Mouse (Mus musculus) midbrain, postnatal 0 days (tissue): ENCODE data around the gene Cd82. TPM values are rescaled to one million over a fixed set of nuclear protein-coding genes. Genes with fewer than 3 reads are reported as not detected.
A peak's percentile ranks its signal among the peaks of the same experiment; 100 is the strongest.

Experiments used
- ATAC-seq: fragments of 200-750 bp; cut with Nextera tagmentation; 2 replicates; pipeline ENCODE4 v1.8.0; 2017; ENCODE audit warnings: moderate number of reproducible peaks, mild to moderate bottlenecking, moderate TSS enrichment, moderate library complexity; ENCODE audit not compliant: low FRiP score
- DNase-seq: peaks from one replicate; pipeline ENCODE4 v3.0.0-alpha.2; 2015; ENCODE audit warnings: low spot score
- H3K27ac ChIP-seq: fragments of 300-500 bp; sonication (generic); 2 replicates; pipeline ENCODE4 v1.5.1; 2014; ENCODE audit warnings: low read depth, mild to moderate bottlenecking, low read length, mixed read lengths
- H3K27me3 ChIP-seq: fragments of 300-500 bp; sonication (generic); 2 replicates; pipeline ENCODE4 v1.6.1; 2014; ENCODE audit warnings: low read length, control low read depth, mixed read lengths; ENCODE audit not compliant: insufficient read depth
- H3K36me3 ChIP-seq: fragments of 300-500 bp; sonication (generic); 2 replicates; pipeline ENCODE4 v1.6.1; 2014; ENCODE audit warnings: low read length, control low read depth, mixed read lengths; ENCODE audit not compliant: insufficient read depth
- H3K4me1 ChIP-seq: fragments of 300-500 bp; sonication (generic); 2 replicates; pipeline ENCODE4 v1.6.1; 2014; ENCODE audit warnings: mild to moderate bottlenecking, control low read depth, antibody characterized with exemption, low read length, mixed read lengths; ENCODE audit not compliant: insufficient read depth
- H3K4me2 ChIP-seq: fragments of 300-500 bp; sonication (generic); 2 replicates; pipeline ENCODE4 v1.6.1; 2014; ENCODE audit warnings: low read depth, mild to moderate bottlenecking, low read length, mixed read lengths; ENCODE audit not compliant: poor library complexity, severe bottlenecking
- H3K4me3 ChIP-seq: fragments of 300-500 bp; sonication (generic); 2 replicates; pipeline ENCODE4 v1.5.1; 2014; ENCODE audit warnings: low read depth, mild to moderate bottlenecking, low read length, moderate library complexity
- H3K9ac ChIP-seq: fragments of 300-500 bp; sonication (generic); replicated peaks from 2 replicates; pipeline ENCODE4 v1.6.1; 2014; ENCODE audit warnings: mild to moderate bottlenecking, low read length, moderate library complexity, mixed read lengths; ENCODE audit not compliant: poor library complexity, severe bottlenecking
- H3K9me3 ChIP-seq: fragments of 300-500 bp; sonication (generic); 2 replicates; pipeline ENCODE4 v1.6.1; 2016; ENCODE audit warnings: low read length, control low read depth
- CTCF ChIP-seq: IDR thresholded peaks from 2 replicates; pipeline ENCODE4 v1.5.1; 2016; ENCODE audit warnings: antibody characterized with exemption, mild to moderate bottlenecking
- WGBS: fragments of 180-500 bp; shearing (Covaris S2); extraction: QIAGEN DNeasy Blood & Tissue Kit; methylation state at CpG from one replicate; pipeline ENCODE4 v1.1.7; 2014; 5-methylcytosine and 5-hydroxymethylcytosine counted together
- polyA plus RNA-seq: library from polyadenylated mRNA; unstranded; fragments of >200 nt; fragmentation: Nextera tagmentation; extraction: Ambion mirVana; gene quantifications from 2 replicates; pipeline ENCODE4 v1.2.1, GENCODE M21; 2015
- total RNA-seq: library from RNA; depleted of rRNA; stranded (reverse); fragments of >200 nt; gene quantifications from 2 replicates; pipeline ENCODE4 v1.2.3, GENCODE M21; 2014

Gene Cd82
- total and polyA plus RNA-seq, 2 experiments from 2014 or later, result 9.2 to 14.8 TPM

- no peak overlapping the region for H3K4me3 ChIP-seq
- H3K36me3 ChIP-seq, result no peaks in the 10 kb centered on the region
- TF ChIP-seq CTCF, result no peak
- DNase-seq, result peak; percentile 56
- ATAC-seq, result no peak
- H3K27ac ChIP-seq, result no peak overlapping the region
- peaks cover 7% of the 10 kb centered on the region; the same call in 1 of the 2 replicates for H3K27me3 ChIP-seq
- H3K4me2 ChIP-seq, result no peak overlapping the region
- H3K9me3 ChIP-seq, result no peaks in the 10 kb centered on the region
- H3K4me1 ChIP-seq, result 0 out of 2 replicates have a peak, but pooled peaks cover 3% of the 10 kb centered on the region
- H3K9ac ChIP-seq, result no peak overlapping the region
- WGBS, result 65% methylated on average over 6 of the region's 6 CpGs
These were observed 5.4 kb downstream of the Cd82 start for GRCm38 (mm10) chr2:93457426-93458130.

- H3K4me1 ChIP-seq, result no peaks in the 10 kb centered on the region
- no peak for TF ChIP-seq CTCF
- H3K9me3 ChIP-seq, result no peaks in the 10 kb centered on the region
- WGBS, result 67% methylated on average over 3 of the region's 3 CpGs
- no peak overlapping the region for H3K9ac ChIP-seq
- no peak overlapping the region for H3K4me3 ChIP-seq
- peaks cover 2% of the 10 kb centered on the region; the same call in 1 of the 2 replicates for H3K27me3 ChIP-seq
- no peak overlapping the region for H3K27ac ChIP-seq
- H3K36me3 ChIP-seq, result no peaks in the 10 kb centered on the region
- H3K4me2 ChIP-seq, result no peak overlapping the region
- DNase-seq (no peak), ATAC-seq (no peak)
These were observed 6.8 kb downstream of the Cd82 start for GRCm38 (mm10) chr2:93456140-93456539.

- H3K9me3 ChIP-seq, result no peaks in the 10 kb centered on the region
- H3K36me3 ChIP-seq, result no peaks in the 10 kb centered on the region
- no peak overlapping the region for H3K9ac ChIP-seq
- no peak overlapping the region for H3K4me2 ChIP-seq
- no peaks in the 10 kb centered on the region for H3K4me1 ChIP-seq
- H3K27ac ChIP-seq, result no peak overlapping the region
- no peaks in the 10 kb centered on the region for H3K27me3 ChIP-seq
- no peak for TF ChIP-seq CTCF
- ATAC-seq (no peak), DNase-seq (no peak)
- H3K4me3 ChIP-seq, result no peak overlapping the region
- 85% methylated on average over 3 of the region's 3 CpGs for WGBS
These were observed 7.9 kb downstream of the Cd82 start for GRCm38 (mm10) chr2:93454817-93455591.

- no peaks in the 10 kb centered on the region for H3K9me3 ChIP-seq
- H3K4me3 ChIP-seq, result no peak overlapping the region
- H3K36me3 ChIP-seq, result no peaks in the 10 kb centered on the region
- no peaks in the 10 kb centered on the region for H3K4me1 ChIP-seq
- TF ChIP-seq CTCF, result no peak
- no peak overlapping the region for H3K4me2 ChIP-seq
- DNase-seq (no peak), ATAC-seq (no peak)
- no peak overlapping the region for H3K9ac ChIP-seq
- 60% methylated on average over 10 of the region's 10 CpGs for WGBS
- H3K27me3 ChIP-seq, result no peaks in the 10 kb centered on the region
- H3K27ac ChIP-seq, result no peak overlapping the region
These were observed 8.6 kb downstream of the Cd82 start for GRCm38 (mm10) chr2:93454334-93454733.

- Histone ChIP-seq H3K27ac (no peak overlapping the region), H3K4me1 (no peaks in the 10 kb centered on the region), H3K9me3 (no peaks in the 10 kb centered on the region), H3K27me3 (no peaks in the 10 kb centered on the region), H3K4me3 (no peak overlapping the region), H3K4me2 (no peak overlapping the region), H3K36me3 (no peaks in the 10 kb centered on the region), H3K9ac (no peak overlapping the region)
- 85% methylated on average over 4 of the region's 4 CpGs for WGBS
- DNase-seq (no peak), ATAC-seq (no peak)
- no peak for TF ChIP-seq CTCF
These were observed 9.9 kb downstream of the Cd82 start for GRCm38 (mm10) chr2:93453046-93453445.

GRCm38 (mm10) chr2:93452506-93452905 is 10.4 kb downstream of the Cd82 start:
- no peak for DNase-seq
- Histone ChIP-seq H3K4me2 (no peak overlapping the region), H3K9ac (no peak overlapping the region), H3K4me1 (no peaks in the 10 kb centered on the region), H3K27me3 (no peaks in the 10 kb centered on the region), H3K4me3 (no peak overlapping the region), H3K36me3 (no peaks in the 10 kb centered on the region), H3K9me3 (no peaks in the 10 kb centered on the region), H3K27ac (no peak overlapping the region)
- 80% methylated on average over 4 of the region's 4 CpGs for WGBS
- TF ChIP-seq CTCF, result no peak
- no peak for ATAC-seq
